Mouse (Mus musculus): ENCODE results near the gene Fam241a. TPM values are rescaled to one million over a fixed set of nuclear protein-coding genes. Genes with fewer than 3 reads are reported as not detected.
A peak's percentile ranks its signal among the peaks of the same experiment; 100 is the strongest.

Gene Fam241a
- polyA plus RNA-seq, 1 experiment: 30.4 TPM

DNA sequence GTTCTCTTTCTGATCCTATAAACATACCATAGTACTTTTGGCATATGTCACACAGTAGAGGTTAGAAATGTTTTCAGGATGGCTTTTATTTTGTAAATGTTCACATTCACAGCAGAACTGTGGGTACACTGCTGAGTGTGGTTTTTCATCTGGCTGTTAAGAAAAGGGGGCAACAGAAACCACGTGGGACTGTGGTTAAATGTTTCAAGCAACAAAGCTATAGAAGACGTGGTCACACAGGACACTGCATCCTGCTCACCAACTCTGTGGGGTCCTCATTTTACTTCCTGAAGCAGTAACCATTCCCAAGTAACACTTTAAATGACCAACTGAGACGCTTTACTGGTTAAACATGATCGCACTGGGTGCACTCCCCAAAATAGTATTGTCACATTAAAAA lies 33.6 kb downstream of the Fam241a start:
- H3K4me1 ChIP-seq (ENCODE audit: control insufficient read depth, insufficient read depth, insufficient read length, low read length): no peaks in the 10 kb centered on the region
- H3K27ac ChIP-seq (replicated peaks; ENCODE audit: low read depth, low read length): no peak overlapping the region

DNA sequence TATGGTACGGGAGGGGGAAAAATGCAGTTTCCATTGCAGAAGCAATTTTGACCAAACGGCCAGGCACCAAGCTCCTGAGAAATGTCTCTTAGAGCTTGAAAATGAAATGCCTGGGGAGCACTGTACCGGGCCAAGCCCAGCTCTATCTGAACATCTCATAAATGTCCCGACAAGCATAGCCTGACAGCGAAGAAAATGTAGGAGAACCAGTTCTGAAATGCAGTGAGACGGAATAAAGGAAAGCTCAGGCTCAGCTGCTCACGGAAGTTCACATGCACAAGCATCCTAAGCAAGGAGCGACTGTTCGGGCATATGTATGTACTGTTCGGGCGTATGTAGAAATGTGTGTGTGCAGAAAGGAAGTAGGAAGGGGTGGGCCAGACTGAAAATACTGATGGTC lies 34.8 kb downstream of the Fam241a start:
- no peaks in the 10 kb centered on the region for H3K4me1 ChIP-seq (ENCODE audit: control insufficient read depth, insufficient read depth, insufficient read length, low read length)
- H3K4me3 ChIP-seq (ENCODE audit: insufficient read depth, low read depth, low read length): no peak overlapping the region
- no peak overlapping the region for H3K27ac ChIP-seq (replicated peaks; ENCODE audit: low read depth, low read length)

More for the DNA sequence above, 33.6 kb downstream of the Fam241a start:
- no peak overlapping the region for H3K4me3 ChIP-seq (ENCODE audit: insufficient read depth, low read depth, low read length)

DNA sequence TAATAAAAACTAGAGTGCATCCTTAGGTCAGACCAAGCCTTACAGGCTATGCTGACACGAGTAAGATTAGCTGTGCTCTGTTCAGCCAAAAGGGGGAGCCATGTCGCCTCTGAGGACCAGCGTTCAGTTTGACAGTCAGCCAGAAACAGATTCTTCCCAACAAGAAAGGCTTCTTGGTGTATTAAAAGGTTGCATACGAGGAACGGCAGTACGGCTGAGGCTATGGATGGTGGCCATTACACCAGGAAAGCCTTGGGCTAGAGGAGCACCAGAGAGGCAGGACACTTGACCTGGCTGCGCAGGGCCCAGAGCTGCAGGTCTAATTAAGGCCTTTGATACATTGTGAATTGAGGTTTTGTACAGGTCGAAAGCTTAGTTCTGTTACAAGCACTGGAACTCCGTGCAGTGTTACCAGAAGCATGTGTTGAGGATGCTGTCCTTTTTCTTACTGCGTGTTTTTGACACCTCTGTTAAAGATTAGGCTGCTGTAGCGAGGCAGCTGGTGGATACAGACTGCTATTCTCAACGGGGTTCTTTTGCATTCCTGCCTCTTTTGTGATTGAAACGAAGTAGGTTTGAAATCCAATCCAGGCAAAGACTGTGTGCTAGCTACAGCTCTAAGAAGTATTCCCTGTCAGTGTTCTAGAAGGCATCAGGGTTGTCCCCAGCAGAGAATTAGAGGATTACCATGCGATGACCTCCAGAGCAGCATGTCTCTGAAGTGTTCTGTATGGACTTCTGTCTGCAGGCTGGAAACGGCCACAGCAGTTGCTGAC lies 42.5 kb downstream of the Fam241a start:
- Histone ChIP-seq H3K4me1 (ENCODE audit: control insufficient read depth, insufficient read depth, insufficient read length, low read length) (no peaks in the 10 kb centered on the region), H3K4me3 (ENCODE audit: insufficient read depth, low read depth, low read length) (no peak overlapping the region), H3K27ac (replicated peaks; ENCODE audit: low read depth, low read length) (no peak overlapping the region)

DNA sequence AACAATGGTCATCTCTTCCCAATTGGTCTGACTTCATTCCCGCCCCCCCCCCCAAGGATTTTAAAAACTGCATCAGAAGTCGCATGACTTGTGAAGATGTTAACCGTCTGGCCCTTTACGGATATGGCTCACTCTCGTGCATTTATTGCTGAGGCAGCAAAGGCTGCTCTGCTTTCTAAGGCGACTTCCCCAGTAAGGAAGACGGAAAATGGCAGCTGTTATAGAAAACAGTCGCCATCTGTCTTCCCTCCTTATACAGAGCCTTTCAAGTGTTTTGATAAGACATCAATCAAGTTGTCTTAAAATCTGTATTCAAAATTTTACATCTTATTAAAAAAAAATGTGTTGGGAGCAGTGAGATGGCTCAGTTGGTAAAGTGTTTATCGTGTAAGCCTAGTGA lies 43.4 kb downstream of the Fam241a start:
- H3K4me3 ChIP-seq (ENCODE audit: insufficient read depth, low read depth, low read length): no peak overlapping the region
- no peak overlapping the region for H3K27ac ChIP-seq (replicated peaks; ENCODE audit: low read depth, low read length)
- H3K4me1 ChIP-seq (ENCODE audit: control insufficient read depth, insufficient read depth, insufficient read length, low read length): no peaks in the 10 kb centered on the region

DNA sequence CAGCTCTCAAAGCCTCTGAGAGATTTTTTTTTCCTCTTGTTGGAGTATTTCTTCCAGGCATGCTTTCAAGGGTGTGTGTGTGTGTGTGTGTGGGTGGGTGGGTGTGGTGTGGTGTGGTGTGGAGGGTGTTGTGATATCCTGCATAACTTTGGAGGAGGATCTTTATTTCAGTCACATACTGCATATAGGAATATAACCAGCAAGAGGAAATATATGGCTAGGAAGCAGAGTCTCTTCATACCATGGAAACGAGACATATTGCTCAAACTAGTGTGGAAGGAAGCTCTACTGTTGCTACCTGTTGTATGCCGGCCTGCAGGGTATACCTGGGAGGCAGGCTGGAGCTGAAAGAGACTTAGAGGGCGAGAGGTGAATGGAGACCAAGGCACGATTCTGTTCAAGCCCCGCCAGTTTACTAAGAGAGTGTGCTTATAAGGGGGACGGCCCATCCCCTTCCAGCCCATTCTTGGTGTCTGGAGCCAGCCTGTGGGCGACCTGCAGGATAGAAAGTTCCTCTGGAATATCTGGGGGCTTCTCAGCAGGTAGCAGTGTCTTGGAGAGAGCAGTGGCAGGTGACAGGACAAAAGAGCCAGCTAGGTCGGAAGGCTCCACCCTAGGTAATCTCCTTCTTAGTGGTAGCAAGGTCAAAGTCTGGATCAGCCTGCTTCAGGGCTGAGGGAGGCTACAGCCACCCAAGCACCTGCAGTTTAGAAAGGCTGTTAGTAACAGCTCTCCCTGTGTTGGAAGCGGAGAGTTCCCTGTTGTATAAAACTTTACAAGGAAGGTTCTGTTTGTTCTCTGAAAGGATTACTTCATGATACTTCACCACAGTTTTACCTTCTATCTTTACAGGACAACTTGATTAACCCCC lies 45.1 kb downstream of the Fam241a start:
- no peak overlapping the region for H3K4me3 ChIP-seq (ENCODE audit: insufficient read depth, low read depth, low read length)
- H3K27ac ChIP-seq (replicated peaks; ENCODE audit: low read depth, low read length): no peak overlapping the region
- H3K4me1 ChIP-seq (ENCODE audit: control insufficient read depth, insufficient read depth, insufficient read length, low read length): no peaks in the 10 kb centered on the region

DNA sequence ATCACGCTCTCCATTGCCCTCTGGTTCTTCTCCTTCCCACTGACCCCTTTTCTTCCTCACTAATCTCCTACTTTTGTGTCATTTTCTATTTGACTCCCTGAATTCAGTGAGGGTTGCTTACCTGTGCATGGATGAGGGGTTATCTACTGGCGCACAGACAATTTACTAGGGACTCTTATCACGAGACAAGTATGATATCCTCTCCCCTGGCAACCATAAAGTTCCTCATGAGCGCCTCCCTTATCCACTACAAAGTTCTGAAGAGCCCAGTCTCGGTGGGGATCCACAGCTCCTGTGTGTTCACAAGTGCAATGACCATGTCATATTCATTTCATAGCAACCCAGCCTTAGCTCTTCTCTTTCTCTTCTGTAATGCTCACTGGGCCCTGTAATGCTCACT lies 46.2 kb downstream of the Fam241a start:
- Histone ChIP-seq H3K4me3 (ENCODE audit: insufficient read depth, low read depth, low read length) (no peak overlapping the region), H3K4me1 (ENCODE audit: control insufficient read depth, insufficient read depth, insufficient read length, low read length) (no peaks in the 10 kb centered on the region), H3K27ac (replicated peaks; ENCODE audit: low read depth, low read length) (no peak overlapping the region)

DNA sequence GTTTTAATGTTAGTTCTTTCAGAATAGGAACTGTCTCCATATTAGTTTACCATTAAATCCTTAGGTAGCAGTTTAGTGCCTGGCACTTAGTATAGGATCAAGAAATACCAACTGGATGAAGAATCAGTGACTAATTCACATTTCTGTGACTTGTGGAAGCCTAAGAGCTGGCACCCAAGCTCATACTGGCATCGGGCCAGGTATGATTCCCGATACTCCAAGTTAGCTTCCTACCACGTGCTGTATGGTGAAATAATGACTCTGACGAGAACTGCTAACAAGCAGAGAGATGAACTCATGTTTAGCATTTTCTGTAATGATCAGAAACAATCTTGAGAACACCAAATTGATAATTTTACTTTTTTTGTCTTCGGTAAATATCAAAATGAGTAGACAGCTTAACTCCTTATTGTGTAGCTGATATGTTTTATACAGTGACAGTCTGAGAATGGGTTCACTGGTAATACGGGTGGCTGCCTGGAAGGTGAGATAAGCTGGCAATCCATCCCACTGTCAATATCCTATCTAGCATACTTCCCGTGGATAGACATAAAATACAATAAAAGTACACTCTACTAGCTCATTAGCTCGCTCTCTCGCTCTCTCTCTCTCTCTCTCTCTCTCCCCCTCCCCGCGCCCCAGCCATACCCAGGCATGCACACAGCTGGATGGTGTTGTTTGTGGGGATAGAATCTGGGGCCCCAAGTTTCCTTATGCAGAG lies 47.9 kb downstream of the Fam241a start:
- Histone ChIP-seq H3K4me3 (ENCODE audit: insufficient read depth, low read depth, low read length) (no peak overlapping the region), H3K4me1 (ENCODE audit: control insufficient read depth, insufficient read depth, insufficient read length, low read length) (no peaks in the 10 kb centered on the region), H3K27ac (replicated peaks; ENCODE audit: low read depth, low read length) (no peak overlapping the region)

DNA sequence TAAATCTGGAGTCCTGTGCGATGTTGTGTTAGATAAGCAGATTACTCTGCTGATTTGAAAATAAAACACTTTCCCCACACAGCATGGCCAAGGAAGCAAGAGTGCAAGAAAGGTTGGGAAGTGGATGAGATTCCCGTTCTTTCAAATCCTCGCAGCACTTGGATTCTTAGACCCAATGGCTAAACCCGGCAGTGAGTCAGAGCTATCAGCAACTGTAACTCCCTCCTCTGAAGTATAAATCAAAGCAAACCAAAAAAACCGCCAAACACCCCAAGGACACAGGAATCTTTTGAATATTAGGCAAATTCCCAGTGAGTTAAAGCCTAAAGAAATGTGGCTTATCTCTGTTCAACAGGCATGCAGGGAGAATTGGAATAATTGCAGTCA lies 52.2 kb downstream of the Fam241a start:
- no peak overlapping the region for H3K4me3 ChIP-seq (ENCODE audit: insufficient read depth, low read depth, low read length)
- H3K27ac ChIP-seq (replicated peaks; ENCODE audit: low read depth, low read length): no peak overlapping the region
- no peaks in the 10 kb centered on the region for H3K4me1 ChIP-seq (ENCODE audit: control insufficient read depth, insufficient read depth, insufficient read length, low read length)

DNA sequence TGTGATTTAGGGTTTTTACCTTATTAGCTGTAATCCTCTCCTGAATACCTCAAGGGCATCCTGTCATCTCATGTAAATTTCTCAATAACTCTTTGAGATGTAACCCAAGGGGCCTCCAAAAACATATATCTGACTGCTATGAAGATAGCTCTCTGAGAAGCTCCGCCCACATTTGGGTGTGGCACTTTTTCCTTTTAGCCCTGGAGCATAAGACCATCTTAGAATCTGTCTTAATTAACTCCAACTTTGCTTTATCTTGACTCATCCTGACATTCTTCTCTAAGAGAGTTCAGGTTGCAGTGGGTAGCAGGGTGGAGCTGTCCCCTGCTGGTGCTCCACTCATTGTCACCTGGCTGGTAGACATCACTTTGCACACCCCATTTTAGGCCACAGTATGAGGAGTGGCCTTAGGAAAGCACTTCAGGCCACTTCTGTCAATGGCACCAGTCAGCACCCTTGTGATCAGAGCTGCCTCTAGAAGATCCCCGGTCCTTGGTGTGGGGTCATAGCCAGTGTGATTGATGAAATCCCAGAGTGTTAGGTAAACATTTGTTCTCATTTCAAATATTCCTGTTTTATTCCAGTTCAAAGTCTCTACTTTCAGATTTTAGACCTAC lies 52.7 kb downstream of the Fam241a start:
- Histone ChIP-seq H3K4me3 (ENCODE audit: insufficient read depth, low read depth, low read length) (no peak overlapping the region), H3K27ac (replicated peaks; ENCODE audit: low read depth, low read length) (no peak overlapping the region), H3K4me1 (ENCODE audit: control insufficient read depth, insufficient read depth, insufficient read length, low read length) (no peaks in the 10 kb centered on the region)

DNA sequence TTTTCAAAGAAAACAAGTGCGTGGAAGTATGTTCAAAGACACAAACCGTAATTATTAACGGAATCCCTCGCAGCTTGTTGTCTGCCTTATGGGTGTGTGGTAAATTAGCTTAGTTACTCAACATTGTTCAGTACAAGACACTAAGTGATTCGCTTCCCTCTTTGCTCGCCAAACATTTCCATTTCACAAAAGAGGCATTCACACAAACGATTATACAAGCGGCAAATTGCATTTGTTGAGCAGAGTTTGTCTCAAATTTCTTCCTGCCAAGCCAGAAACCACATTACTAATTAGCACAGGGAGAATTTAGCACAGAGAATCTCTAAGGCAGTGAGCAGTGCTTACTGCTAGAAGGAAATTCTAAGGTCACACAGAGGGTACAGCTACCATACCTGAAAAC lies 54.2 kb downstream of the Fam241a start:
- Histone ChIP-seq H3K27ac (replicated peaks; ENCODE audit: low read depth, low read length) (no peak overlapping the region), H3K4me3 (ENCODE audit: insufficient read depth, low read depth, low read length) (no peak overlapping the region), H3K4me1 (ENCODE audit: control insufficient read depth, insufficient read depth, insufficient read length, low read length) (no peaks in the 10 kb centered on the region)

DNA sequence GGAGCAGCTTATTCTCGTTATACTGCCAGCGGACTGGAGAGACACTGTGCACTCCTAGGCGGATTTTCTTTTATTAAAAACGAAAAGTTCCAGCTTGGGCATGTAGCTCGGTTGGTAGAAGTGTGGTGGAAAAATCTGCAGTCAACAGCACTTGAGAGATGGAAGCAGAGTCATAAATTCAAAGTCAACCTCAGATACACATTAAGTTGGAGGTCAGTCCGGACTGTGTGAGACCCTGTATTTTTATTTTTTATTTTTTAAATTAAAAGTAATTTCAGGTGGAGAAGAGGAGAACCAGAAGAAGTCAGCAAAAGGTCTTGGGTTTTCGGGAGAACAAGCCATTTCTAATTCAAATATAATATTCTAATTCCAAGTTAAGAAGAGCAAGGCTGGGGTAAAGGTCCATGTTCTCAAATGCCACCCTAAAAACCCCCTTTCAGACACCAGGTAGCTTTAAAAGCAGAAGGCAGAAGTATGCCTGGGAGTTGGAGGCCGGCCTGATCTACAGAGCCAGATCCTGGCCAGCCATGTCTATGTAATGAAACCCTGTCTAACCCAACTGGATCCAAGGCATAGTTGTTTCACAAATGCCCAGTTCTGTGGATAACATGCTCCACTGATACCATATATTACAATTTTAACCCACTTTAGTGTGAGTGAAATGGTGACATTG lies 58.0 kb downstream of the Fam241a start:
- peak overlapping the region; percentile 64 for H3K4me3 ChIP-seq (ENCODE audit: insufficient read depth, low read depth, low read length)
- 0 out of 2 replicates have a peak, but pooled peaks cover 3% of the 10 kb centered on the region for H3K4me1 ChIP-seq (ENCODE audit: control insufficient read depth, insufficient read depth, insufficient read length, low read length)
- peak overlapping the region; percentile 61 for H3K27ac ChIP-seq (replicated peaks; ENCODE audit: low read depth, low read length)

DNA sequence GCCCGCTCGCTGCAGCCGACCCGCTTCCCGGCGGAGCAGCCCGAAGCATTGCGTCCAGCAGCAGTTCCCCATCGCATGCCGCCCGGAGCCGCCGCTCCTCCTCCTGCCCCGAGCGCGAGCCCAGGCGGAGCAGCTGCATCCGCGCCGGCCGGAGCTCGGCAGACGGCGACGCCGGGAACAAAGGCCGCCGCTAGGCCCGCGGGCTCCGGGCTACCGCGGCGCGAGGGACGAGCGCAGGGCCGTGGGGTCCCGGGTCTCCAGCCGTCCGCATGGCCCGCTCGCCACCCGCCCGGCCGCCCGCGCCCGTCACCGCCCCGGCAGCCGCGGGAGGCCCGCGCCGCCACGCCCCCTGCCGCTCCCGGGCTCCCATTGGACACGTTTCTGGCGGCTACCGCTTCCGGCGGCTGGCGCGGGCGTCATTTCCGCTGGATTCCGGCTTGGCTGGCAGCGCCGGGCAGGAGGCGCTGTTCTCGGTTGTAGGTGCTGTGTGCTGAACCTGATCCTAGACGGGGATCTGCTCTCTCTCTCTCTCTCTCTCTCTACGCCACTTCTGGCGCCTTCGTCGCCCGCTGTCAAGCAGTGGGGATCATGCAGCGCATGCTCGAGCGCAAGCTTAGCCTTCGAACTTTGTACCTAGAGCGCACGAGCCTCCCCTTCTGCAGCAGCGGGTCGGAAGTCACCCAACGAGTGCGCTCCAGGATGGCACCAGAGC lies 58.8 kb downstream of the Fam241a start, which contains the start of gene Ap1ar:
Gene Ap1ar (minus strand): TSS at position 370 of the 712 bp plus-strand sequence.
- Histone ChIP-seq H3K27ac (replicated peaks; ENCODE audit: low read depth, low read length) (peak within 1 kb of the TSS; percentile 61), H3K4me1 (ENCODE audit: control insufficient read depth, insufficient read depth, insufficient read length, low read length) (0 out of 2 replicates have a peak, but pooled peaks cover 3% of the 10 kb centered on the region), H3K4me3 (ENCODE audit: insufficient read depth, low read depth, low read length) (peak within 1 kb of the TSS; percentile 77)

DNA sequence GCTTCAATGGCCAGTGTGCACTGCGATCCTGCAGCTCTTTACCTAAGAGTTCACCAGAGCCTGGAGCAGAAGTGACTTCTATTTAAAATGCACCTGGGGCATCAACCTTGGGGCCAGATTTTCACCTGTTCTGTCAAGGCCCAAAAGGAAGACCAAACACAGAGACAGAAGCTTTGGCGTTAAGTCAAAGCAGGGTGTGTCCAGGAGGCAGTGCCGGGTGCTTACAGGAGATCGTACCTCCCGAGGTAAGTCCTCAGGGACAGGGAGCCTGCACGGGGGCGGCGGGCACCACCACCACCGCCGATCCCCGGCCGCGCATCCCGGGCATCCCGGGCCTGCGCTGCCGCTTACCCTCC lies 59.3 kb downstream of the Fam241a start:
- Histone ChIP-seq H3K4me1 (ENCODE audit: control insufficient read depth, insufficient read depth, insufficient read length, low read length) (0 out of 2 replicates have a peak, but pooled peaks cover 3% of the 10 kb centered on the region), H3K27ac (replicated peaks; ENCODE audit: low read depth, low read length) (no peak overlapping the region), H3K4me3 (ENCODE audit: insufficient read depth, low read depth, low read length) (peak overlapping the region; percentile 77)

DNA sequence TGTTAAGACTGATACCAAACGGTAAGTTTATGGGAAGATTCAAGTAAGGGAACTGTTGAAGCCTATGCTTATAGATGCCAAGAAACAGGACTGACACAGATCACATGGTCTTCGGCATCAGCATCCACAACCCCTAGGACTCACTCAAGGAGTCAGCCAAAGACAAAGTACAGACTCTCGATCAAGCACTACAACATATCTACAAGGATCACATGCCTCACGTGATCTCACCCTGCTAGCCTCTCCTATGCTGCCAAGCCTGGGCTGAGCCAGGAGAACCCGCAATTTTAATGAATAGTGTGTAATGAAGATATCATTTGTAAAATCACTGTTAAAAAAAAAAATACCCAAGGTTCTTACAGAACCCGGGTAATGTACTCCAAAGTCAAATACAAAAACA lies 60.5 kb downstream of the Fam241a start:
- Histone ChIP-seq H3K27ac (replicated peaks; ENCODE audit: low read depth, low read length) (no peak overlapping the region), H3K4me3 (ENCODE audit: insufficient read depth, low read depth, low read length) (no peak overlapping the region)

More for the DNA sequence above, 60.5 kb downstream of the Fam241a start:
- H3K4me1 ChIP-seq (ENCODE audit: control insufficient read depth, insufficient read depth, insufficient read length, low read length): 0 out of 2 replicates have a peak, but pooled peaks cover 3% of the 10 kb centered on the region

Measured in brown adipose tissue, adult 24 weeks (tissue).